Mouse (Mus musculus) bone marrow macrophage, adult 2 months (primary cell): ENCODE measurements at regions not wholly inside any gene's neighbourhood (a gene's known extent, or its start where the extent isn't known, plus 50 kb on each side); places are given as distances from the start of the nearest gene placed in this dataset.

Experiments
- CTCF ChIP-seq: IDR thresholded peaks from 2 replicates; pipeline ENCODE4 v1.5.1; 2012; ENCODE audit warnings: low read depth, mild to moderate bottlenecking, low read length, moderate library complexity
- POLR2A ChIP-seq: IDR thresholded peaks from 2 replicates; pipeline ENCODE4 v1.6.1; 2012; ENCODE audit warnings: mild to moderate bottlenecking, low read depth, low read length, borderline replicate concordance

DNA sequence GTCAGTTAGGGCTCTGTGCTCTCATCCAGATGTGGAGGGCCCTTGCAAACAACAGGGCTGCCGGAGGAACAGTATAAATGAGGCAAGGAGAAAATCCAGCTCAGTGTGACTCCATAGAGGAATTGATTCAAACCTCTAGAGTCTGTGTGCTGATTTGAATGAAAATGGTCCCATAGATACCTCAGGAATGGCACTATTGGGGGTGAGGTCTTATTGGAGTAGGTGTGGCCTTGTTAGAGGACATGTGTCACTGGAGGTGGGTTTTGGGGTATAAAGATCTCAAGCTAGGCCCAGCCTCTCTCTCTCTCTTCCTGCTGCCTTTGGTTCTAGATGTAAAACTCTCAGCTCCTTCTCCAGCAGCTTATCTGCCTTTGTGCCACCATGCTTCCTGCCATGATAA lies 79.7 kb upstream of the Pgrmc2 start:
- TF ChIP-seq POLR2A = no peak
- no peak for TF ChIP-seq CTCF
